ENCODE assay signal across 8 mouse cellular contexts in genomic region chr5:110979011-110979860, GRCm38 (mm10).
DNase-seq lines count a peak whose midpoint lies in the region; ATAC-seq lines count a peak whose summit lies in the region.

No protein-coding gene starts in this region.

- H3K4me2 ChIP-seq in intestine, embryonic 14.5 days (ENCODE audit: low read length): peak overlapping the region; percentile 83
- peak overlapping the region; percentile 70 for H3K4me2 ChIP-seq in liver, embryonic 12.5 days

- peak overlapping the region; percentile 82 for H3K27ac ChIP-seq in intestine, embryonic 14.5 days (ENCODE audit: low read depth)
- H3K27ac ChIP-seq in liver, embryonic 12.5 days: peak overlapping the region; percentile 52

- peak overlapping the region; percentile 70 for H3K9ac ChIP-seq in intestine, embryonic 14.5 days (ENCODE audit: low read length)
- peak overlapping the region; percentile 58 for H3K9ac ChIP-seq in liver, embryonic 12.5 days

- H3K27me3 ChIP-seq in intestine, embryonic 14.5 days (replicated peaks; ENCODE audit: control insufficient read depth, insufficient read depth, low read length): no peaks in the 10 kb centered on the region
- H3K27me3 ChIP-seq in liver, embryonic 12.5 days (replicated peaks): peaks cover 55% of the 10 kb centered on the region

- peaks cover 9% of the 10 kb centered on the region; the same call in 1 of the 2 replicates for H3K4me1 ChIP-seq in intestine, embryonic 14.5 days (replicated peaks; ENCODE audit: control insufficient read depth, insufficient read depth, low read length)
- H3K4me1 ChIP-seq in liver, embryonic 12.5 days: no peaks in the 10 kb centered on the region

- intact Hi-C loops in left cerebral cortex, postnatal 10 days (cut with DNase I): no loop called here
- intact Hi-C loops in gastrocnemius, postnatal 36 days (cut with DNase I): loop anchor here (5.0 kb wide), 2 partner anchors 208 to 228 kb away; no protein-coding TSS in a partner anchor

- no peaks in the 10 kb centered on the region for H3K36me3 ChIP-seq in intestine, embryonic 14.5 days (ENCODE audit: control insufficient read depth, insufficient read depth, low read length)
- H3K36me3 ChIP-seq in liver, embryonic 12.5 days: no peaks in the 10 kb centered on the region

- ATAC-seq in intestine, embryonic 14.5 days (replicated peaks; ENCODE audit: low FRiP score, low TSS enrichment, low read depth): peak; percentile 64
- peak; percentile 21; the same call in 1 of the 2 replicates for ATAC-seq in liver, embryonic 12.5 days

- DNase-seq in left cerebral cortex, postnatal 10 days (ENCODE audit: extremely low spot score in 1 of 2, low spot score in 2 of 2): peak; percentile 17 to 59
- no peak for DNase-seq in left cerebral cortex, adult 11 months (ENCODE audit: low spot score)
- peak; percentile 28 to 33 for DNase-seq in cerebellum, postnatal 36 days
- peak; percentile 12 to 58 for DNase-seq in gastrocnemius, postnatal 36 days
- peak; percentile 82 for DNase-seq in intestine, embryonic 14.5 days (ENCODE audit: low spot score)
- DNase-seq in naive thymus-derived CD4-positive, alpha-beta T cell, adult 2 months (ENCODE audit: low read depth): peak; percentile 58
- peak; percentile 54 for DNase-seq in testis, postnatal 10 days (ENCODE audit: low spot score)

- H3K9me3 ChIP-seq in intestine, embryonic 14.5 days (ENCODE audit: control insufficient read depth, low read length): no peaks in the 10 kb centered on the region
- H3K9me3 ChIP-seq in liver, embryonic 12.5 days (replicated peaks): no peaks in the 10 kb centered on the region

- under 1% methylated on average over 85 of the region's 104 CpGs for WGBS in intestine, embryonic 14.5 days
- under 1% methylated on average over 82 of the region's 104 CpGs for WGBS in liver, embryonic 12.5 days (ENCODE audit: insufficient replicate concordance)

- H3K4me3 ChIP-seq in intestine, embryonic 14.5 days (ENCODE audit: low read depth, low read length): peak overlapping the region; percentile 67
- H3K4me3 ChIP-seq in liver, embryonic 12.5 days: peak overlapping the region; percentile 59
